Mouse (Mus musculus) myocyte (in vitro differentiated cells): Measurements from ENCODE around the gene Timm13. TPM values are rescaled to one million over a fixed set of nuclear protein-coding genes. Genes with fewer than 3 reads are reported as not detected.

Experiments
- H3K27me3 ChIP-seq: one replicate; pipeline ENCODE4 v1.6.1; 2011; ENCODE audit not compliant: control insufficient read depth, insufficient read depth, insufficient read length
- H3K36me3 ChIP-seq: one replicate; pipeline ENCODE4 v1.6.1; 2011; ENCODE audit not compliant: control insufficient read depth, insufficient read depth
- H3K4me2 ChIP-seq: one replicate; pipeline ENCODE4 v1.6.1; 2011; ENCODE audit warnings: low read depth, control low read depth
- H3K4me3 ChIP-seq: one replicate; pipeline ENCODE4 v1.5.1; 2011; ENCODE audit warnings: mild to moderate bottlenecking, control low read depth, moderate library complexity
- H3K79me2 ChIP-seq: one replicate; pipeline ENCODE4 v1.6.1; 2011; ENCODE audit not compliant: control insufficient read depth, insufficient read depth
- H3ac ChIP-seq: one replicate; pipeline ENCODE4 v1.6.1; 2011; ENCODE audit not compliant: control insufficient read depth, insufficient read length
- CEBPB ChIP-seq: IDR thresholded peaks from 2 replicates; pipeline ENCODE4 v1.6.1; 2011; ENCODE audit warnings: mild to moderate bottlenecking, moderate library complexity; ENCODE audit not compliant: poor library complexity, insufficient read depth, severe bottlenecking
- E2F4 ChIP-seq: IDR thresholded peaks from one replicate; pipeline ENCODE4 v1.6.1; 2011; ENCODE audit warnings: mild to moderate bottlenecking, control low read depth, moderate library complexity; ENCODE audit not compliant: insufficient read depth
- MAX ChIP-seq: IDR thresholded peaks from one replicate; pipeline ENCODE4 v1.6.1; 2011; ENCODE audit warnings: low read depth, mild to moderate bottlenecking, control low read depth
- MYOD1 ChIP-seq, 3 experiments: IDR thresholded peaks; one replicate each; pipeline ENCODE4 v1.6.1; 2011; ENCODE audit warnings: control low read depth in 2 of 3, low read depth in 2 of 3, mild to moderate bottlenecking in 2 of 3, moderate library complexity in 1 of 3; ENCODE audit not compliant: insufficient read length in 2 of 3, control insufficient read depth in 1 of 3
- MYOG ChIP-seq, 3 experiments: IDR thresholded peaks; one replicate each; pipeline ENCODE4 v1.6.1; 2011; ENCODE audit warnings: control low read depth in 2 of 3, low read depth in 2 of 3, mild to moderate bottlenecking in 2 of 3; ENCODE audit not compliant: insufficient read length in 2 of 3, control insufficient read depth in 1 of 3, insufficient read depth in 1 of 3
- POLR2A ChIP-seq: IDR thresholded peaks from one replicate; pipeline ENCODE4 v1.6.1; 2011; ENCODE audit warnings: low read depth, mild to moderate bottlenecking, control low read depth, moderate library complexity; ENCODE audit not compliant: insufficient read length
- POLR2AphosphoS2 ChIP-seq: IDR thresholded peaks from one replicate; pipeline ENCODE4 v1.6.1; 2011; ENCODE audit warnings: low read depth, control low read depth; ENCODE audit not compliant: insufficient read length
- REST ChIP-seq: IDR thresholded peaks from one replicate; pipeline ENCODE4 v1.6.1; 2011; ENCODE audit warnings: mild to moderate bottlenecking, control low read depth, moderate library complexity; ENCODE audit not compliant: insufficient read depth, insufficient read length
- SRF ChIP-seq: IDR thresholded peaks from one replicate; pipeline ENCODE4 v1.6.1; 2011; ENCODE audit warnings: low read depth; ENCODE audit not compliant: control insufficient read depth, insufficient read length
- TCF12 ChIP-seq: IDR thresholded peaks from one replicate; pipeline ENCODE4 v1.6.1; 2011; ENCODE audit warnings: mild to moderate bottlenecking, control low read depth; ENCODE audit not compliant: poor library complexity, insufficient read depth, severe bottlenecking
- TCF3 ChIP-seq: IDR thresholded peaks from one replicate; pipeline ENCODE4 v1.6.1; 2011; ENCODE audit warnings: low read depth, control low read depth; ENCODE audit not compliant: insufficient read length
- USF1 ChIP-seq: IDR thresholded peaks from one replicate; pipeline ENCODE4 v1.6.1; 2011; ENCODE audit warnings: low read depth, mild to moderate bottlenecking, control low read depth, moderate library complexity
- polyA plus RNA-seq: library from polyadenylated mRNA; unstranded; fragments of >200 nt; fragmentation: generic; extraction: Trizol; gene quantifications from one replicate; pipeline ENCODE4 v1.2.1, GENCODE M21; 2012; ENCODE audit warnings: missing spikeins

The Timm13 gene
- polyA plus RNA-seq, 1 experiment = 225 TPM

- peak; percentile 89 for TF ChIP-seq POLR2AphosphoS2
- no peak for TF ChIP-seq MAX
- Histone ChIP-seq H3K4me3 (no peak overlapping the region), H3ac (no peak overlapping the region), H3K79me2 (peaks cover 13% of the 10 kb centered on the region), H3K27me3 (no peaks in the 10 kb centered on the region), H3K4me2 (no peak overlapping the region), H3K36me3 (no peaks in the 10 kb centered on the region)
Observed at GRCm38 (mm10) chr10:80896581-80897485, 3.9 kb downstream of the Timm13 start.

GRCm38 (mm10) chr10:80895697-80896096 is 5.1 kb downstream of the Timm13 start:
- Histone ChIP-seq H3K36me3 (no peaks in the 10 kb centered on the region), H3K4me2 (no peak overlapping the region), H3K79me2 (peaks cover 13% of the 10 kb centered on the region), H3K27me3 (no peaks in the 10 kb centered on the region), H3ac (no peak overlapping the region), H3K4me3 (no peak overlapping the region)
- no peak for TF ChIP-seq USF1
- TF ChIP-seq POLR2A = no peak
- TF ChIP-seq CEBPB = no peak
- no peak for TF ChIP-seq MYOD1 (IDR thresholded peaks at IDR 0.05; ENCODE audit: control insufficient read depth in 1 of 3, insufficient read length in 2 of 3, low read depth in 2 of 3)
- TF ChIP-seq POLR2AphosphoS2 = no peak
- TF ChIP-seq TCF12 = no peak
- no peak for TF ChIP-seq REST
- TF ChIP-seq MAX = no peak
- no peak for TF ChIP-seq SRF
- TF ChIP-seq TCF3 = no peak
- no peak for TF ChIP-seq MYOG (IDR thresholded peaks at IDR 0.05; ENCODE audit: control insufficient read depth in 1 of 3, insufficient read depth in 1 of 3, insufficient read length in 2 of 3, low read depth in 2 of 3)
- no peak for TF ChIP-seq E2F4

- H3K4me2 ChIP-seq = no peak overlapping the region
- H3K27me3 ChIP-seq = peaks cover 4% of the 10 kb centered on the region
- H3ac ChIP-seq = no peak overlapping the region
- no peak for TF ChIP-seq MYOG (IDR thresholded peaks at IDR 0.05; ENCODE audit: control insufficient read depth in 1 of 3, insufficient read depth in 1 of 3, insufficient read length in 2 of 3, low read depth in 2 of 3)
- no peak for TF ChIP-seq MAX
- no peak for TF ChIP-seq TCF3
- no peak for TF ChIP-seq POLR2A
- no peak for TF ChIP-seq SRF
- TF ChIP-seq POLR2AphosphoS2 = no peak
- TF ChIP-seq USF1 = no peak
- no peak for TF ChIP-seq TCF12
- TF ChIP-seq E2F4 = no peak
- TF ChIP-seq REST = no peak
- no peak for TF ChIP-seq CEBPB
- no peak for TF ChIP-seq MYOD1 (IDR thresholded peaks at IDR 0.05; ENCODE audit: control insufficient read depth in 1 of 3, insufficient read length in 2 of 3, low read depth in 2 of 3)
- no peak overlapping the region for H3K4me3 ChIP-seq
- H3K79me2 ChIP-seq = peaks cover 12% of the 10 kb centered on the region
- H3K36me3 ChIP-seq = no peaks in the 10 kb centered on the region
Observed at GRCm38 (mm10) chr10:80895100-80895499, 5.7 kb downstream of the Timm13 start.

- Histone ChIP-seq H3ac (no peak overlapping the region), H3K79me2 (no peaks in the 10 kb centered on the region), H3K4me3 (no peak overlapping the region), H3K36me3 (no peaks in the 10 kb centered on the region), H3K27me3 (peaks cover 14% of the 10 kb centered on the region), H3K4me2 (no peak overlapping the region)
- no peak for TF ChIP-seq USF1
- TF ChIP-seq MYOD1 (IDR thresholded peaks at IDR 0.05; ENCODE audit: control insufficient read depth in 1 of 3, insufficient read length in 2 of 3, low read depth in 2 of 3) = peak in 1 of 3 experiments; percentile 35
- TF ChIP-seq MAX = no peak
- TF ChIP-seq MYOG (IDR thresholded peaks at IDR 0.05; ENCODE audit: control insufficient read depth in 1 of 3, insufficient read depth in 1 of 3, insufficient read length in 2 of 3, low read depth in 2 of 3) = peak in 1 of 3 experiments; percentile 80
- TF ChIP-seq CEBPB = no peak
- no peak for TF ChIP-seq POLR2A
- no peak for TF ChIP-seq SRF
- TF ChIP-seq E2F4 = no peak
- no peak for TF ChIP-seq REST
- no peak for TF ChIP-seq TCF12
- no peak for TF ChIP-seq POLR2AphosphoS2
- no peak for TF ChIP-seq TCF3
Observed at GRCm38 (mm10) chr10:80887181-80887580, 13.6 kb downstream of the Timm13 start.

- H3K79me2 ChIP-seq = no peaks in the 10 kb centered on the region
- H3ac ChIP-seq = no peak overlapping the region
- H3K4me3 ChIP-seq = no peak overlapping the region
- TF ChIP-seq TCF12 (no peak), E2F4 (no peak), TCF3 (no peak), CEBPB (no peak), MAX (no peak), SRF (no peak), MYOD1 (IDR thresholded peaks at IDR 0.05; ENCODE audit: control insufficient read depth in 1 of 3, insufficient read length in 2 of 3, low read depth in 2 of 3) (no peak), MYOG (IDR thresholded peaks at IDR 0.05; ENCODE audit: control insufficient read depth in 1 of 3, insufficient read depth in 1 of 3, insufficient read length in 2 of 3, low read depth in 2 of 3) (no peak), USF1 (no peak), POLR2AphosphoS2 (no peak), POLR2A (no peak), REST (no peak)
- H3K4me2 ChIP-seq = no peak overlapping the region
- no peaks in the 10 kb centered on the region for H3K27me3 ChIP-seq
- no peaks in the 10 kb centered on the region for H3K36me3 ChIP-seq
Observed at GRCm38 (mm10) chr10:80881301-80881700, 19.5 kb downstream of the Timm13 start.
